8 mouse cellular contexts compared by ENCODE assay signal in the genomic region with DNA sequence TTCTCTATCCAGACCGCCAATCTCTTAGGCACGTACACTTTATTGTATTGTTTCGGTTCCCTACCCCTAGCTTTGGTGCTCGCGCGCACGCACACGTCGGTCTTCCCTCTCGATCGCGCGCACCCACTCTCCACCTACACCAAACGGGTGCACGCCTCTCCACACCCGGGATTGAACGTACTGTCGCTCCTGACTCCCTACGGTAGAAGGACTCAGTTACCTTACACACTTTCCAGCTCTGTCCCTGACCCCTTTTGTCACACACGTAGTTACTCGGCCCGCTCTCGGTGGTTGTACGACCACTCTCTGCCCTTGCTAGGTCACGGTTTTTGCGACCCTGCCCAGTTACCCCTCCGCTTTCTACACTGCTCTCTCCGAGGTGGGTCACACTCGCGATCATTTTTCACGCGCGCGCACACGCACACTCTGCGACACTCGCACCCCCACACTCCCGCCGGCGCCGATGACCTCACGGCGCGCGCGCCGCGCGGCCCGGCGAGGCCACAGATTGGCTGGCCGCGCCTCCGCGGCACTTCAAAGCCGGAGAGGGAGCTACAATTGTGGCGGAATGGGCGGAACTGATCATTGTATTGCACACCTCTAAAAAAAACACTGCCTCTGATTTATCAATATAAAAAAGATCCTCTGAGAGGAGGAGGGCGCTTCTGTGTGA. TPM values are rescaled to one million over a fixed set of nuclear protein-coding genes. Genes with fewer than 3 reads are reported as not detected.
DNase-seq lines count a peak whose midpoint lies in the region; ATAC-seq lines count a peak whose summit lies in the region.

No protein-coding gene starts in this region.

- H3K9me3 ChIP-seq in hindbrain, embryonic 11.5 days (ENCODE audit: control insufficient read depth, low read length), result no peaks in the 10 kb centered on the region
- no peaks in the 10 kb centered on the region for H3K9me3 ChIP-seq in lung, embryonic 15.5 days

- H3K4me2 ChIP-seq in hindbrain, embryonic 11.5 days (replicated peaks; ENCODE audit: low read depth, low read length), result peak overlapping the region; percentile 45
- H3K4me2 ChIP-seq in lung, embryonic 15.5 days, result peak overlapping the region; percentile 87

- peaks cover 54% of the 10 kb centered on the region for H3K27me3 ChIP-seq in hindbrain, embryonic 11.5 days (ENCODE audit: control insufficient read depth, insufficient read depth, low read length)
- peaks cover 94% of the 10 kb centered on the region for H3K27me3 ChIP-seq in lung, embryonic 15.5 days

- H3K27ac ChIP-seq in hindbrain, embryonic 11.5 days (ENCODE audit: low read depth, low read length), result 0 out of 2 replicates have a peak overlapping the region, but pooled peaks have one; percentile 36
- no peak overlapping the region for H3K27ac ChIP-seq in lung, embryonic 15.5 days

- H3K9ac ChIP-seq in hindbrain, embryonic 11.5 days (ENCODE audit: low read depth, low read length), result peak overlapping the region; percentile 70; the same call in 1 of the 2 replicates
- H3K9ac ChIP-seq in lung, embryonic 15.5 days, result no peak overlapping the region

- under 1% methylated on average over 59 of the region's 59 CpGs for WGBS in hindbrain, embryonic 11.5 days
- under 1% methylated on average over 59 of the region's 59 CpGs for WGBS in lung, embryonic 15.5 days

- no peaks in the 10 kb centered on the region for H3K36me3 ChIP-seq in hindbrain, embryonic 11.5 days (ENCODE audit: control insufficient read depth, insufficient read depth, low read length)
- no peaks in the 10 kb centered on the region for H3K36me3 ChIP-seq in lung, embryonic 15.5 days

- ATAC-seq in common myeloid progenitor, adult 5-6 weeks (replicated peaks; ENCODE audit: low read depth, poor library complexity, severe bottlenecking), result peak; percentile 67
- peak; percentile 66 for ATAC-seq in hindbrain, embryonic 11.5 days (ENCODE audit: low FRiP score)
- no peak for ATAC-seq in lung, embryonic 15.5 days (ENCODE audit: borderline replicate concordance, extremely low read depth, low FRiP score, low TSS enrichment)

- DNase-seq in cerebellum, postnatal 25 days, result peak; percentile 22 to 43
- no peak for DNase-seq in cerebellum, adult 11-12 months
- peak; percentile 75 for DNase-seq in 3134 (ENCODE audit: extremely low read depth, insufficient read length, low spot score)
- DNase-seq in hindbrain, embryonic 11.5 days (ENCODE audit: low spot score), result peak; percentile 84
- peak; percentile 76 for DNase-seq in retina, postnatal 1 day
- no peak for DNase-seq in urinary bladder, postnatal 10 days (ENCODE audit: low spot score)

- H3K4me1 ChIP-seq in hindbrain, embryonic 11.5 days (replicated peaks; ENCODE audit: control insufficient read depth, insufficient read depth, low read length), result peaks cover 5% of the 10 kb centered on the region
- H3K4me1 ChIP-seq in lung, embryonic 15.5 days, result peaks cover 24% of the 10 kb centered on the region

- peak overlapping the region; percentile 55 for H3K4me3 ChIP-seq in hindbrain, embryonic 11.5 days (ENCODE audit: low read depth, low read length)
- peak overlapping the region; percentile 46 for H3K4me3 ChIP-seq in lung, embryonic 15.5 days

RNA-seq across cellular contexts. Expression of gene Sp8, which starts 0.7 kb away (rescaled TPM):
- not detected in 2 replicates for total RNA-seq in common myeloid progenitor, adult 5-6 weeks (2017)
- 10.8 and 12.2 TPM in 2 replicates for polyA plus RNA-seq in hindbrain, embryonic 11.5 days (2014; fragmentation: Nextera tagmentation; extraction: Ambion mirVana)
- 0.06 TPM in 1 of 2 replicates, not detected in the other for polyA plus RNA-seq in lung, embryonic 15.5 days (2015; fragmentation: Nextera tagmentation; extraction: Ambion mirVana)

Comparison
In these comparisons a context has a peak if more than half of its experiments do, and no peak if none do; other contexts are left out.
1. DNase-seq: peak in cerebellum, postnatal 25 days (2 of 2), 3134 (single experiment), hindbrain, embryonic 11.5 days (single experiment) and retina, postnatal 1 day (single experiment); none in cerebellum, adult 11-12 months (single experiment) and urinary bladder, postnatal 10 days (single experiment).
2. RNA of gene Sp8, which starts 0.7 kb away (polyA plus RNA-seq): 10.8 to 12.2 TPM in hindbrain, embryonic 11.5 days; 0.06 TPM in lung, embryonic 15.5 days; every median in the first group is over 10 times any median in the second.